Mouse (Mus musculus) CD4-positive helper T cell, adult 2 months (primary cell): ENCODE results near the gene Pipox.

Source experiments
- DNase-seq: peaks from one replicate; pipeline ENCODE4 v3.0.0-alpha.2; 2012; ENCODE audit warnings: low read depth, missing footprints, low spot score

Gene Pipox

GRCm38 (mm10) chr11:77848131-77848530, 45.8 kb downstream of the Pipox start:
- DNase-seq: no peak

- no peak for DNase-seq
Measured at GRCm38 (mm10) chr11:77847599-77848128, 46.2 kb downstream of the Pipox start.

- no peak for DNase-seq
Measured at GRCm38 (mm10) chr11:77843906-77844200, 50.0 kb downstream of the Pipox start.

GRCm38 (mm10) chr11:77843068-77843905, 50.6 kb downstream of the Pipox start:
- no peak for DNase-seq

- DNase-seq: no peak
Measured at GRCm38 (mm10) chr11:77840523-77841245, 53.2 kb downstream of the Pipox start.

GRCm38 (mm10) chr11:77837856-77838255, 56.0 kb downstream of the Pipox start:
- DNase-seq: no peak

- DNase-seq: no peak
Measured at GRCm38 (mm10) chr11:77836751-77837150, 57.1 kb downstream of the Pipox start.

GRCm38 (mm10) chr11:77836290-77836689, 57.6 kb downstream of the Pipox start:
- no peak for DNase-seq

- DNase-seq: no peak
Measured at GRCm38 (mm10) chr11:77835109-77835508, 58.8 kb downstream of the Pipox start.

GRCm38 (mm10) chr11:77832541-77832940, 61.4 kb downstream of the Pipox start:
- DNase-seq: no peak

- no peak for DNase-seq
Measured at GRCm38 (mm10) chr11:77830875-77831274, 63.0 kb downstream of the Pipox start.
